Mouse (Mus musculus): Measurements from ENCODE around the gene Copz2. TPM values are rescaled to one million over a fixed set of nuclear protein-coding genes. Genes with fewer than 3 reads are reported as not detected.

Gene Copz2
- polyA plus RNA-seq, 1 experiment, result 15.8 TPM

GRCm38 (mm10) chr11:96910003-96910402 is 60.3 kb downstream of the Copz2 start:
- peak; percentile 92 for DNase-seq (ENCODE audit: low read depth)
- TF ChIP-seq POLR2A (IDR thresholded peaks at IDR 0.05; ENCODE audit: borderline replicate concordance, extremely low read depth, insufficient read depth, insufficient read length, poor library complexity, severe bottlenecking) (no peak), CTCF (IDR thresholded peaks at IDR 0.05; ENCODE audit: borderline replicate concordance, extremely low read depth, insufficient read depth, insufficient read length) (peak; percentile 93)

Other genes with a start within 250 kb of the Copz2 start
- 54.8 and 60.8 TPM in 2 replicates for gene Snx11, start 72.3 kb upstream of the Copz2 start, polyA plus RNA-seq (2012; rRNA removed)
- gene Cbx1, start 60.7 kb upstream of the Copz2 start, polyA plus RNA-seq (2012; rRNA removed), result 79.2 and 79.7 TPM in 2 replicates
- 89.1 and 102 TPM in 2 replicates for gene Nfe2l1, start 19.9 kb upstream of the Copz2 start, polyA plus RNA-seq (2012; rRNA removed)
- gene Cdk5rap3, start 66.6 kb downstream of the Copz2 start, polyA plus RNA-seq (2012; rRNA removed), result 71.6 and 83.7 TPM in 2 replicates
- 0.09 and 0.16 TPM in 2 replicates for gene Prr15l, start 78.2 kb downstream of the Copz2 start, polyA plus RNA-seq (2012; rRNA removed)
- 11.8 and 14.4 TPM in 2 replicates for gene Pnpo, start 94.1 kb downstream of the Copz2 start, polyA plus RNA-seq (2012; rRNA removed)
- gene Sp2, start 133.1 kb downstream of the Copz2 start, polyA plus RNA-seq (2012; rRNA removed), result 12.3 and 17.8 TPM in 2 replicates
- 0.64 and 1.0 TPM in 2 replicates for gene Sp6, start 163.5 kb downstream of the Copz2 start, polyA plus RNA-seq (2012; rRNA removed)
- 11.8 and 16.9 TPM in 2 replicates for gene Scrn2, start 180.1 kb downstream of the Copz2 start, polyA plus RNA-seq (2012; rRNA removed)
- gene Lrrc46, start 191.5 kb downstream of the Copz2 start, polyA plus RNA-seq (2012; rRNA removed), result 2.0 and 2.9 TPM in 2 replicates
- 60.4 and 68.8 TPM in 2 replicates for gene Mrpl10, start 191.7 kb downstream of the Copz2 start, polyA plus RNA-seq (2012; rRNA removed)
- 14.6 and 14.9 TPM in 2 replicates for gene Osbpl7, start 200.8 kb downstream of the Copz2 start, polyA plus RNA-seq (2012; rRNA removed)

Measured in brain, embryonic 14.5 days (tissue).